Mouse (Mus musculus) hematopoietic stem cell, adult 5-6 weeks (primary cell): ENCODE results near the gene Gm42715. TPM values are rescaled to one million over a fixed set of nuclear protein-coding genes. Genes with fewer than 3 reads are reported as not detected.
A peak's percentile ranks its signal among the peaks of the same experiment; 100 is the strongest.
"Not testable (repeated sequence)": the region's sequence is repeated elsewhere in the genome, so short reads cannot be mapped to it uniquely, and the experiment has no call there.

ENCODE experiments used
- ATAC-seq, 2 experiments: fragments of 125-278 bp in 1 of 2; replicated peaks in 1 of 2; 2 replicates each; pipeline ENCODE4 v1.8.0; 2016 to 2017; ENCODE audit warnings: inconsistent platforms in 2 of 2, mild to moderate bottlenecking in 2 of 2, moderate number of reproducible peaks in 2 of 2, low read depth in 1 of 2, moderate TSS enrichment in 1 of 2; ENCODE audit not compliant: low FRiP score in 2 of 2, poor library complexity in 2 of 2, severe bottlenecking in 2 of 2, insufficient read depth in 1 of 2, low TSS enrichment in 1 of 2
- total RNA-seq: library from RNA; stranded (forward); fragments of 172-1452, 232-1000 nt; gene quantifications from 2 replicates; pipeline ENCODE4 v1.2.3, GENCODE M21; 2017

Gm42715 gene
- total RNA-seq, 1 experiment from 2014 or later: 8.9 TPM

- not testable (repeated sequence) for ATAC-seq
Observed at GRCm38 (mm10) chr7:127488364-127488763, 31.0 kb upstream of the Gm42715 start.

- ATAC-seq: no peak
Observed at GRCm38 (mm10) chr7:127489982-127490381, 29.4 kb upstream of the Gm42715 start.

- ATAC-seq: no peak
Observed at GRCm38 (mm10) chr7:127491846-127492245, 27.5 kb upstream of the Gm42715 start.

- ATAC-seq: no peak
Observed at GRCm38 (mm10) chr7:127494648-127495047, 24.7 kb upstream of the Gm42715 start.

- ATAC-seq: no peak
Observed at GRCm38 (mm10) chr7:127497382-127497781, 22.0 kb upstream of the Gm42715 start.

- no peak; a peak in 1 of 4 replicates for ATAC-seq
Observed at GRCm38 (mm10) chr7:127498407-127498806, 21.0 kb upstream of the Gm42715 start.

GRCm38 (mm10) chr7:127508291-127508690 lies 11.1 kb upstream of the Gm42715 start:
- no peak for ATAC-seq

GRCm38 (mm10) chr7:127509830-127510229 lies 9.6 kb upstream of the Gm42715 start:
- not testable (repeated sequence) for ATAC-seq

GRCm38 (mm10) chr7:127511241-127511640 lies 8.1 kb upstream of the Gm42715 start:
- no peak for ATAC-seq

- ATAC-seq: peak; percentile 96 to 97
Observed at GRCm38 (mm10) chr7:127511808-127512230, 7.6 kb upstream of the Gm42715 start, which contains the start of gene Srcap. TSS of gene Srcap (plus strand) at chr7:127511983.

- ATAC-seq: peak; percentile 65 to 71
Observed at GRCm38 (mm10) chr7:127512231-127513015, 7.0 kb upstream of the Gm42715 start.

- ATAC-seq: no peak
Observed at GRCm38 (mm10) chr7:127513016-127513390, 6.4 kb upstream of the Gm42715 start.

- ATAC-seq: no peak
Observed at GRCm38 (mm10) chr7:127513781-127514180, 5.6 kb upstream of the Gm42715 start.

GRCm38 (mm10) chr7:127515846-127516245 lies 3.5 kb upstream of the Gm42715 start:
- no peak for ATAC-seq

GRCm38 (mm10) chr7:127516344-127516743 lies 3.0 kb upstream of the Gm42715 start:
- no peak for ATAC-seq

- no peak for ATAC-seq
Observed at GRCm38 (mm10) chr7:127541671-127542070, 22.3 kb downstream of the Gm42715 start.

- ATAC-seq: no peak
Observed at GRCm38 (mm10) chr7:127549116-127549835, 29.9 kb downstream of the Gm42715 start.

- no peak for ATAC-seq
Observed at GRCm38 (mm10) chr7:127551558-127551957, 32.2 kb downstream of the Gm42715 start.
